Mouse (Mus musculus) cerebellum, postnatal 36 days (tissue): ENCODE data around the gene Helz2.

Experiments
- DNase-seq, 2 experiments: peaks; one replicate each; pipeline ENCODE4 v3.0.0; 2021 to 2022; ENCODE audit warnings: mixed read lengths in 2 of 2

Gene Helz2

DNA sequence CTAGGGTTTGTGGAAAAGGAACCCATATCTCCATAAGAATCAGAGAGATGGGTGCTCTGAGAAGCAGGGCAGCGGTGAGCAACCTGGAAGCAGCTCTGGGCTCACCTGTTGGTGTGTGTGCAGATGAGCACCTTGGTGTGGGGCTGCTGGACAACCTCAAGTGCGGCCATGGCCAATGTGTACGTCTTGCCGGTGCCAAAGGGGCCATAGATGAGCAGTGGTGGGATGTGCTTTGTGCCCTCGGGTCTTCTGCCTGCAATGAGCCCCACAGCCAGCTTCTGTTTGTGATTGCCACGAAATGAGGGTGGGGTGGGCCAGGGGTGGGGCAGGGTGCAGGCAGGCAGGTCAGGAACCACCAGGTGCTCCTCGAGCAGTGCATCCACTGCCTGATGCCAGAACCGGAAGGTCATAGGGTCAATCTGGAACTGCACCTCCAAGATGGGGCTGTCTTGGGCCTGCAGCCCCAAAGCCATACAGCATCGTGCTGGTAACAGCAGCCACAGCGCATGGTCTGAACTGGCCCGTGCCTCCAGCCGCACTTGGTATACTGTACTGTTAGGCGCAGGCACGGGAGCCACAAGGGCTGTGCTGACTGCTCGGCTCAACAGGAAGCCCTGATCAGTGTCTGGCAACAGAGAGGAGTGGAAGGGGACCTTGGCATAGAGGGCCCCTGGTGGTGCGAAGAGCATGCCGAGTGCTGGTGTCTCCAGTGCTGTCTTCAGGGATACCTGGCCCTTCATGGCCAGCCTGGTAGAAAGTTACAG, 4.4 kb downstream of the Helz2 start:
- no peak for DNase-seq

DNA sequence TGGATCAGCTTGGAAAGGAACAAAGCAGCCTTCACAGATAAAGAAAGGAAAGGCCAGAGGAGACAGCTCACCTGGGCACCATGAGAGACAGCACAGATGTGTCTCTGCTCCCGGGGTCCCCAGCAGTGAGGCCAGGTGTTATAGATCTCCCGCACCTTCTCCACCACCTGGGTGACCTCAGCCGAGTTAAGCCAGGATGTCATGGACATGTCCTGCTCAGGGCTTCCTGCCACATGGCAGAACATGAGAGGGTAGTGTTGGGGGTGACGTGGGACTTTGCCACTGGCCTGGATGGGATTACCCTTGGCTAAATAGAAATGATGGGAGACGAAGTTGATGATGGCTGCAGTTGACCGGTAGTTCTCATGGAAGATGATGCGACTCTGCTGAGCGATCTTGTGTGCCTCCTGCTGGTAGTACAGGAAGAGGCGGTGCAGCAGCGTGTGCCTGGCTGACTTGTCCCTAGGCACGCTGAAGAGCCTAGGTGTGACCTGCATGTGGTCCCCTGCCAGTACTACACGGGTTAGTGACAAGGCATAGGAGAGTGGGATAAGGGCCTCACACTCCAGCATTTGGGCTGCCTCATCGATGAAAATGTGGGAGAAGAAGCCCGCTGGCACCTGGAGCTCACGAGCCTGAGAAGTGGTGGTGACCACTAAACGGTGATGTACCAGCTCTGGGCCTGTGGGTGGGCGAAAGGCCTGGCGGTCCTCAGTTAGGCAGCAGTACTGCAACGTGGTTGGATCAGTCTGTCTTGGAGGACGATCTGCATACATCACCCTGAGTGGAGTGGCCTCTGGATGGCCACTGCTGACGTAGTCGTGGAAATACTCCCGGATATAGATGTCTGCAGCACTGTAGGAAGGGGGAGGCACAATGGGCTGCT, 5.9 kb downstream of the Helz2 start:
- DNase-seq = no peak

DNA sequence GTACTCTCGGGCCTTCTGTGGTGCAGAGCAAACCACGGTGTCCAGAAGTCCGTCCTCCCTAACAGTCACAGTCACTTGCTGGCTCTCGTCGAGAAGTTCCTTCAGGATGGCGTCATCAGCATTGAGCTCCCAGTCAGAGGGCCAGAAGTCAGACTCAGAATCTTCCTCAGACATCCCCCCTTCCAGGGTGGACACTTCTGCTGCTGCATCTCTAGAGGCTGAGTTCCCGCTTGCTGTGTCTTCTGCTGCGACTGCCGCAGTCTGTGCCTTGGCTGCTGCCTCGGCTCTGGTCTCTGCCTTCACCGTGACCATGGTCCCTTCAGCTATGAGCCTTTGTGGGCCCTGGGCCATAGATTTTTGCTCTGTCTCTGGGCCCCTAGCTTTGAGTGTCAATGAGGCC, 7.1 kb downstream of the Helz2 start:
- DNase-seq = no peak

- DNase-seq = no peak
Measured at GRCm38 (mm10) chr2:181233443-181233842, 8.4 kb downstream of the Helz2 start.

- DNase-seq = peak; percentile 42 to 70
Measured at GRCm38 (mm10) chr2:181231171-181231570, 10.7 kb downstream of the Helz2 start.

DNA sequence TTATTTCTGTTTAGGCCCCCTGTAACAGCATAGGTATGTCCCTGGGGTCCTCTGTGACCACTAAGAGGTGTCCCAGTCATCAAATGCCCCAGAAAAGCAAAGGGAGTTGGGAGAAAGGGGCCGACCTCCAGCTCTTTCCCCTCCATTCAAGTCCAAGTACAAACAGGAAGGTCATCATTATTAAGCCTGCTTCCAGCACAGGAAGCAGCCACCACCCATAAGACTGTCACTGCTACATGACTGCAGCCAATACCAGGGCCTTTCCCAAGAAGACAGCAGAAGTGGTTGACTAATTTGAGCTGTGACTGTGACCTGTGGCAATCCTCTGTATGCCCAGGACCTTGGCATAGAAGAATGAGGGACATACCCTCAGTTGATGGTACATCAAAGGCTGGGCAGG, 13.5 kb downstream of the Helz2 start:
- DNase-seq = no peak

- DNase-seq = no peak
Measured at GRCm38 (mm10) chr2:181227122-181227521, 14.7 kb downstream of the Helz2 start.

- no peak for DNase-seq
Measured at GRCm38 (mm10) chr2:181224994-181225393, 16.8 kb downstream of the Helz2 start.

DNA sequence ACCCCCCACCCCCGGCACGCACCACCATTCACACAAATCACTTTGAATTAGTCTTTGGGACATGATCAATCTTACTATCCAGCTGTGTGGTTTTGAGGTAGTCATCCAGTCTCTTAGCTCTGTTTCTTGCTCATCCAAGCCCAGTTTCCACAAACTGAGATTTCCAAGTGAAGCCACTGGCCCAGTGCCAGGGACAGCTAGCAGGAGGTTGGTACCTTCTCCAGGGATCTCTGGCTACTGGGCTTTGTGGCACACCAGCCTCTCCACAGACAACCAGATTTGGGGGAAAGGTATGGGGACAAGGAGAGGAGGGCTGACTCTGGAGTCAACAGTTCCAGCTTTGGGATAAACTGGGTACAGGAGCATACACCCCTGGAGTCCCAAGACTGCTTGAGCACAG, 21.5 kb downstream of the Helz2 start:
- DNase-seq = peak; percentile 36 to 37

DNA sequence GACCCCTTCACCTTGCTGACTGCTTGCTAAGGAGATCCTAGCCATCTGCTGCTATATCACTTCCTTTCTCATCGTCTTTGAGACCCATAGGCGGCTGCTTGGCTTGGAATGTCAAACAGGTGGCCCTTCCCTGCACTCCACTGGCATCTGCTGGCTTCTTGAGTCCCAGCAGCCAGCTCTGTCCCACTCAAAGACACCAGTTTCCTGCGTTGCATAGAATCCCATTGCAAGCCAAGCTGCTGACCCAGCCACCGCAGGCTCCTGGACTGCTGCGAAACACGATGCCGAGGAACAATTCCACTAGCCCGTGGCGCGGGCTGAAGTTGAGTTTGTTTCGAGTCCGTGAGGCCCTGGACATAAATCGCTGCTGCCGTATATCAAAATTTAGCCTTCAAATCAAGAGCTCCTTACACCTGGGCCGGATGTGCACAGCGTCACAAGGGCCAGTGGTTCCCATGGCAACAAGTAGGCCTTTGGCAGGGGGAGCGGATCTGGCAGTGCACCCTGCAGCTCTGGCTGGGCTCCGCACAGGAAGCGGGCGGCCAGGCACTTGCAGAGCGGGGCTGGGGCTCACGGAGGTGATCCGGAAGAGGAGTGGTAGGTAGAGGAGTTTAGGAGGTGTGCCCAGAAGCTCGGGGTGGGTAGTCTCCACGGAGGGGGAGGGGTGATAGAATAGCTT, 22.1 kb downstream of the Helz2 start, which contains the start of gene Fndc11:
Fndc11 (plus strand) TSS at position 476 of the 679 bp plus-strand sequence.
- peak; percentile 53 to 58 for DNase-seq

GRCm38 (mm10) chr2:181218881-181219485, 22.8 kb downstream of the Helz2 start:
- DNase-seq = no peak

GRCm38 (mm10) chr2:181216037-181216436, 25.8 kb downstream of the Helz2 start:
- no peak for DNase-seq

GRCm38 (mm10) chr2:181213021-181213445, 28.8 kb downstream of the Helz2 start, which contains the start of gene Srms:
Gene Srms (minus strand): TSS chr2:181213185.
- DNase-seq = no peak

DNA sequence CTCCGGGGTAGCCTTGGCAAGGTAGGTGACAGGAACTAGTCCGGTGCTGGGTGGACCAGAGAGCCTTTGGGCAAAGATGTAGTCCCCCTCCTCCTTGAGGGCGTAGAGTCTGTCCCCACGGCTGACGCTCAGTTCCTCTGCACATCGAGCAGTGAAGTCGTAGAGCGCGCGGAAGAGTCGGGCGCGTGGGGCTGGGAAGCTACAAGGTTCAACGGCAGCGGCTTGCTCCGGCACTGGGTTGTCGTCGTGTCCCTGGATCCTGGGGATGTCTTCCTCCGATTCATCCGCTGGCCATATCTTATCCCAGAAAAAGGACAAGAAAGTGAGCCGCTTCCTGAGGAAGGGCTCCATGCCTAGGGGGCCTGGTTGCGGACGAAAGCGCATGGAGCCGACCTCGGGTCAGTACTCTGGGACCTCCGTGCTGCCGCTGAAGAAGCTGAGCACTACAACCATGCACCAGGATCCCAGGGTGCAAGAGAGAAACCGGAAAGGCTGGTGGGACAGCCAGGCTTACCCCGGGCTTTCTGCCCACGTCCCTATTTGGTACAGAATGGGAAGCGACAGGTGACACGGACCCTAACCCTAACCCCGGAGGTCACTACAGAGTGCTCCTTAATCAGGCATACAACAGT, 29.3 kb downstream of the Helz2 start:
- no peak for DNase-seq

GRCm38 (mm10) chr2:181206118-181206517, 35.7 kb downstream of the Helz2 start:
- DNase-seq = no peak

GRCm38 (mm10) chr2:181205678-181206077, 36.1 kb downstream of the Helz2 start:
- no peak for DNase-seq

DNA sequence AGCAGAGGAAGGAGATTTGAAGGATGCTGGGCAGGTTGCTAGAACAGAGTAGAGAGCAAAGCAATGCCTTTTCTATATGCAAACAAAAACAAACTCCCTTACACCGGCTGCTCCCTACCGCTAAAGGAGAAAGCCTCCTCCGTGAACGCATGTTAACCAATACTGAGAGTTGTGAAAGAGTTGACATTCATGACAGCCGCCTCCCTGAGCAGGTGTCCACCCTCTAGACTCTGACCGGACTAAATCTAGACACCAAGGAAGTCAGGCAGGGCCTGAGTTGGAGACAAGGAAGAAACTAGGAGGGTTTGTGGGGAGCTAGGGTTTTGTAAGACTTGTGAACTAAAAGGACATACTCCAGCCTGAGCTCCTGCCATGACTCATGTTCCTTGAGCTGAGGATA, 38.9 kb downstream of the Helz2 start:
- DNase-seq = no peak

GRCm38 (mm10) chr2:181202422-181202821, 39.4 kb downstream of the Helz2 start, which contains the start of gene Ptk6:
Gene Ptk6 (minus strand): TSS chr2:181202789.
- no peak for DNase-seq

DNA sequence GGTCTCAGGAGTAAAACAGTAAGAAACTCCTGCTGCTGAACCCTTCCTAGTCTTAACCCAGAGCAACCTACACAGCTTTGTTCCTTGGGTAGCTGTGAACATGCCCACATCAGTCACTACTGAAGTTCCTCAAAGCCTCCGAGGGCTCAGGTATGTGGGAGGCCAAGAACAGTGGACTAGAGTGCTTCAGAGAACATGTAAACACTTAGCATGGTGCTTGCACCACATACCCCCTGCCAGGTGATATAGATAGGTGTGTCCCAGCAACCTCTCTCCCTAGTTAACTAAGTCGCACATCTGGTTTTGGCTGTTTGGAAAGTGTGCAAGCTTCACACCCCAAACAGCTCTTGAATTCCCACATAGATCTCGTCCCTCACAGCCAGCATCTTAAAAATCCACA, 40.2 kb downstream of the Helz2 start:
- DNase-seq = no peak

DNA sequence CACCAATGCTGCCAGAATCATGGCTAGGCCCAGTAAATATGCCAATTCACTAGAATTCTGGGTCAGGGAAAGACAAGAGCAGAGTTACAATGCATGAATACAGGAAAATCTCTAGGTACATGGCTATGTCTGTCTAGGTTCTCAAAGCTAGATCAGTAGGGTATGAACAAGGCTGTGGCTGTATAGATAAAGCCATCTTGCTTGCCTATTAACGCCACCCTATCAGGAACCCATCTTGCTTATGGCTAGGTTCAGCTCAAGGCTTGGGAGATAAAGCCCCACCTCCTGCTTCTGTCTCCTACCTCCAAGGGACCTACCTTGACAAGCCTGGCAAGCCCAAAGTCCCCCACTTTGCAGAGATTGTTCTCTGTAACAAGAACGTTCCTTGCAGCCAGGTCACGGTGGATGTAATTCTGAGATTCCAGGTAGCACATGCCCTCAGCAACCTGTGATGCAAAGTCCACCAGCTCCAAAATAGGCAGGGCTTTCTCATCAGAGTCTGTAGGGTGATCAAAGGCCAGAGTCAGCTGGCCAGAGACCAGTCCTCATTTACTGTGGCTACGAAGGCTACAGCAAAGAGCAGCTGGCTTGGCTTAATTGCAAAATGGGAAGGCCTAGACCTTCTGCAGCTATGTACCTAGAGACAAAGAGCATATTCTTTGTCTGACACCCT, 45.1 kb downstream of the Helz2 start:
- no peak for DNase-seq

GRCm38 (mm10) chr2:181193044-181193443, 48.8 kb downstream of the Helz2 start:
- DNase-seq = no peak

GRCm38 (mm10) chr2:181191936-181192335, 49.9 kb downstream of the Helz2 start:
- no peak for DNase-seq
